Mouse (Mus musculus) spleen, adult 2 months (tissue): ENCODE results near the gene Tns1. TPM values are rescaled to one million over a fixed set of nuclear protein-coding genes. Genes with fewer than 3 reads are reported as not detected.
"Not testable (repeated sequence)": the region's sequence is repeated elsewhere in the genome, so short reads cannot be mapped to it uniquely, and the experiment has no call there.

ENCODE experiments used
- DNase-seq, 2 experiments: peaks; one replicate each; pipeline versions ENCODE4 v3.0.0 to v3.0.0-alpha.2; 2012 to 2021; ENCODE audit warnings: low spot score in 2 of 2, low read depth in 1 of 2
- H3K27ac ChIP-seq: fragments of 200-500 bp; 2 replicates; pipeline ENCODE4 v1.5.1; 2012; ENCODE audit warnings: low read length, inconsistent platforms; ENCODE audit not compliant: insufficient read depth
- H3K27me3 ChIP-seq: fragments of 200-500 bp; 2 replicates; pipeline ENCODE4 v1.6.1; 2012; ENCODE audit warnings: mild to moderate bottlenecking, moderate library complexity, low read length, inconsistent platforms; ENCODE audit not compliant: control insufficient read depth, insufficient read depth
- H3K36me3 ChIP-seq: fragments of 200-500 bp; 2 replicates; pipeline ENCODE4 v1.6.1; 2012; ENCODE audit warnings: mild to moderate bottlenecking, low read length, inconsistent platforms; ENCODE audit not compliant: control insufficient read depth, insufficient read depth
- H3K4me1 ChIP-seq: fragments of 200-500 bp; 2 replicates; pipeline ENCODE4 v1.6.1; 2011; ENCODE audit warnings: inconsistent platforms; ENCODE audit not compliant: control insufficient read depth, insufficient read depth, insufficient read length
- H3K4me3 ChIP-seq: fragments of 200-500 bp; 2 replicates; pipeline ENCODE4 v1.5.1; 2011; ENCODE audit warnings: mild to moderate bottlenecking, inconsistent platforms; ENCODE audit not compliant: insufficient read depth, insufficient read length; ENCODE audit errors: extremely low read depth
- CTCF ChIP-seq: fragments of 200-500 bp; IDR thresholded peaks from 2 replicates; pipeline ENCODE4 v1.5.1; 2011; ENCODE audit warnings: mild to moderate bottlenecking, inconsistent platforms; ENCODE audit not compliant: insufficient read depth, insufficient read length, insufficient replicate concordance; ENCODE audit errors: extremely low read depth
- POLR2A ChIP-seq: fragments of 200-500 bp; IDR thresholded peaks from 2 replicates; pipeline ENCODE4 v1.6.1; 2011; ENCODE audit warnings: low read depth, low read length, inconsistent platforms
- WGBS: fragments of 180-500 bp; shearing (Covaris S2); methylation state at CpG from one replicate; pipeline ENCODE4 v1.1.7; 2018; 5-methylcytosine and 5-hydroxymethylcytosine counted together
- polyA plus RNA-seq: library from polyadenylated mRNA; depleted of rRNA; stranded (reverse); fragments of >200 nt; gene quantifications from 2 replicates; pipeline ENCODE4 v1.2.3, GENCODE M21; 2012; rRNA removed

The Tns1 gene
- 80.4 and 102 TPM in 2 replicates for polyA plus RNA-seq

DNA sequence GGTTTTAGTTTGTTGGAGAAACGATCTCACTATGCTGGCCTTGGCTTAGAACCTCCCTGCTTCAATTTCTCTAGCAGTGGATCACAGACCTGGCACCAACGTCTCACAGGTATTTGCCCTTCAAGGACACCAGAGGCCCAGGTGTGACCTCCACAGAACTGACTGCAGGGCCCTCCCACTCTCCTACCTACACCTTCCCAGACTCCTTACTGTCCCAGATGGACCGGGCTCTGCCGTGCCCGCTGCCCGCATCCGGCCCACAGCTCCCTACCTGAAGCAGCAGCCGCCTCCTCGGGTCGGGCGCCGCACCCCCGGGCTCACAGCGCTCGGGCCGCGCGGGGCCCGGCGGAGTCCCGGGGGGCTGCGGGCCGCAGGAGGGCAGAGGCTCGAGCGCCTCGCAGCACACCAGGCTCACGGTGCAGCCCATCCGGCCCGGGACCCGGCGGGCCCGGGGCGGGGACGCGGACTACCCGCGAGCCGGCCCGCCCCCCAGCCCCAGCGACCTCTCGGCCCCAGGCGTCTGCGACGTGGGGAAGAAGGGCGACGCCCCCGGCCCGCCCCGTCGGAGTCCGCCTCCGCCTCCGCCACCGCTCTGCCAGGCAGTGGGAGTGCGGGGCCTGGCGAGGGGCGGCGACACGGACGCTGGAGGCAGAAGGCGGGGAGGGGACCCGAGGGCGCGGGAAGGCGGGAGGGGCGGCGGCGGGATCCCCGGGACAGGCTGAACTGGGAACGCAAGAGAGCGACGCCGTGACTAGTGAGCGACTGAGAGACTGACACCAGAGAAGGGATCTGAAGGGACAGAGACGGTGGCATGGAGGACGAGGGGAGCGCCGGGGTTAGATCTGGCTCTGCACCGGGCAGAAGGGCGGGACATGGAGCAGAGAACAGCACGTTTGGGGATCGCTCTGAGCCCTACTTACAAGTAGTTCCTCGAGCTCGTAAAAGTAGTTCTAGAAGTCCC, at the start of gene Tns1:
Gene Tns1, minus strand, starts transcription at position 429 of the 961 bp plus-strand sequence.
- no peak within 1 kb of the TSS for H3K27ac ChIP-seq
- H3K27me3 ChIP-seq, result peaks cover 7% of the 10 kb centered on the region

DNA sequence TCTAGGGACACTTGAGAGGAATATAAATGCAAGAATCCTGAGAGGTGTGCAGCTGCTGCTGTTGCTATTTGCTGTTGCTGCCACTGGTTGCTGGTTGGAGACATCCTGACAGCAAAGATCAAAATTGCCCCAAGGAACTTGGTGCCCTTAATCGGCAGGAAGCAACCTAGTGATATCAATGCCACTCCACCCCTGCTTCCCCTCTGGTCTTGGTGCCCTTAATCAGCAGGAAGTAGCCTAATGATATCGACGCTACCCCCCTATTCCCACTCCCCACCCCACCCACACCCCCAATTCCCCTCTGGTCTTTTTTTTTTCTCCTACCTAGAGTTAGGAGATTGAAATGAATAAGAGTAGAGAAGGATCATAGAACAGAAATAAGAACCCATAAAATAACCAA, 48.5 kb upstream of the Tns1 start:
- 24% methylated on average over 3 of the region's 3 CpGs for WGBS
- H3K4me3 ChIP-seq, result no peak overlapping the region
- H3K36me3 ChIP-seq, result no peaks in the 10 kb centered on the region
- TF ChIP-seq CTCF, result no peak
- no peak for TF ChIP-seq POLR2A
- H3K27ac ChIP-seq, result no peak overlapping the region
- H3K27me3 ChIP-seq, result no peaks in the 10 kb centered on the region
- no peaks in the 10 kb centered on the region for H3K4me1 ChIP-seq
- DNase-seq, result no peak

More for the DNA sequence above, at the start of gene Tns1:
- H3K4me3 ChIP-seq, result peak within 1 kb of the TSS; percentile 55
- no peaks in the 10 kb centered on the region for H3K4me1 ChIP-seq
- WGBS, result 3% methylated on average over 83 of the region's 84 CpGs
- peak in 1 of 2 experiments; percentile 27 for DNase-seq
- TF ChIP-seq POLR2A (no peak), CTCF (no peak)
- H3K36me3 ChIP-seq, result no peaks in the 10 kb centered on the region

DNA sequence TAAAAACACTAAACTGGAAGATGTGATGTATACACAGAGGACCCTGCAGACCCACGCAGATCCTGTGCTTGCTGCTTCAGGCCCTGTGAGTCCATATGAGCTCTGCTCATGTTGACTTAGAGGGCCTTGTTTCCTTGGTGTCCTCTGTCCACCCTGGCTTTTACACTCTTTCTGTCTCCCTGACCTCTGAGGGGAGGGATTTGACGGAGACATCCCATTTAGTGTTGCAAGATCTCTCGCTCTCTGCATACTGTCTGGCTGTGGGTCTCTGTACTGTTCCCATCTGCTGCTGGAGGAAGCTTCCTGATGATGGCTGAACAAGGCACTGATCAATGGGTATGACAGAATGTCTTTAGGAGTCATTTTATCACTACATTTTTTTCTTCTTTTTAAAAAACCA, 45.5 kb upstream of the Tns1 start:
- WGBS, result 93% methylated on average over 3 of the region's 3 CpGs
- Histone ChIP-seq H3K27ac (no peak overlapping the region), H3K36me3 (no peaks in the 10 kb centered on the region), H3K4me1 (no peaks in the 10 kb centered on the region), H3K27me3 (no peaks in the 10 kb centered on the region), H3K4me3 (no peak overlapping the region)
- no peak for TF ChIP-seq POLR2A
- no peak for DNase-seq

DNA sequence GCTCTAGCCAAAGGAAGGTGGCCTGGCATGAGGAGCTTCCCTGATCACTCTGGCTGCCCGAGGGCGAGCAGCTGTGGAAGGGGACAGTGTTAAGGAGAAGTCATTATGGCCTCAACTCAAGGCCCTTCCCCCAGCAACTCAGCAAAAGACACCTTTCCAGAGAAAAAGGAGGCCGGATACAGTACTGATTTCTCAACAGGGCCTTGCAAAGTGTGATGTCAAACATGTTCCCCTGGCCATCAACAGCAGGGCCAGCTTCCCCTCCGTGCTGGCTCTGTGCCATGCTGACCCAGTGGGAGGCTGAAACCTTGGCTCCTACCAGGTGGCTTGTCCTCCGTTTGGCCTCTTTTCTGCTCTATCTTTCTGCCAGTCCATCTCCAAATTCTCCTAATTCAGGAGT, 42.9 kb upstream of the Tns1 start:
- WGBS, result 84% methylated on average over 5 of the region's 5 CpGs
- H3K27me3 ChIP-seq, result no peaks in the 10 kb centered on the region
- TF ChIP-seq POLR2A (no peak), CTCF (no peak)
- no peak overlapping the region for H3K4me3 ChIP-seq
- H3K36me3 ChIP-seq, result no peaks in the 10 kb centered on the region
- DNase-seq, result no peak
- H3K4me1 ChIP-seq, result no peaks in the 10 kb centered on the region
- H3K27ac ChIP-seq, result no peak overlapping the region

DNA sequence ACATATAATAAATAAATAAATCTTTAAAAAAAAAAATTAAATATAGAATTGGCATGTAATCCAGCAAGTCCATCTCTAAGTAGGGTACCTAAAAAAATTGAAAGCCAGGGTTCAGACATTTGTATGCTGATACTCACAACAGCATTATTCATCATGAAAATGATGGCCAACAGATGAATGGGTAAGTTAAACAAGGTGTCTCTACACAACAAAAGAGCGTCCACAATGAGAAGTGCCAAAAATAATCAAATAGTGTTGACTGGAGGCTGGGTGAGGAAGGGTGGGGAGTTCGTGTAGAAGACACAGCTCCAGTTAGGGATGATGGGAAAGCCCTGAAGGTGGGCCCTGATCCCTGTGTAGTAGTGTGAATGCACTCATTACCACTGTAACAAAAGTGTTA, 35.8 kb upstream of the Tns1 start:
- TF ChIP-seq CTCF, result no peak
- TF ChIP-seq POLR2A, result no peak
- H3K27ac ChIP-seq, result no peak overlapping the region
- H3K4me3 ChIP-seq, result no peak overlapping the region
- no peaks in the 10 kb centered on the region for H3K36me3 ChIP-seq
- H3K27me3 ChIP-seq, result no peaks in the 10 kb centered on the region
- no peaks in the 10 kb centered on the region for H3K4me1 ChIP-seq
- no peak for DNase-seq
- WGBS, result 68% methylated on average over 2 of the region's 2 CpGs

DNA sequence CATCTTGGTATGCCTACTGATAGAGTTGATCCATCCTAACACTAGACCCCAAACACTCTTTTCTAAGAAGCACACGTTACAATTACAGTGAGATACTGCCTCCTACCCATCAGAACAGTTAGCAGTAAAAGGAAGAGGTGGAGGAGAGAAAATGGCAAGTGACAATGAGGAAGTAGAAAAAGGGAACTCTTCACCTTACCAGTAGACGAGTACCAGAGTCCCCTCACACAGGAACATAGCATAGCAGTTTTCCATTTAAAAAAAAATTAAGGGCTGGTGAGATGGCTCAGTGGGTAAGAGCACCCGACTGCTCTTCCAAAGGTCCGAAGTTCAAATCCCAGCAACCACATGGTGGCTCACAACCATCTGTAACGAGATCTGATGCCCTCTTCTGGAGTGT, 35.4 kb upstream of the Tns1 start:
- not testable (repeated sequence) for H3K4me1 ChIP-seq, H3K4me3 ChIP-seq, H3K36me3 ChIP-seq, H3K27me3 ChIP-seq, DNase-seq, H3K27ac ChIP-seq
- WGBS, result 33% methylated on average over 5 of the region's 5 CpGs

DNA sequence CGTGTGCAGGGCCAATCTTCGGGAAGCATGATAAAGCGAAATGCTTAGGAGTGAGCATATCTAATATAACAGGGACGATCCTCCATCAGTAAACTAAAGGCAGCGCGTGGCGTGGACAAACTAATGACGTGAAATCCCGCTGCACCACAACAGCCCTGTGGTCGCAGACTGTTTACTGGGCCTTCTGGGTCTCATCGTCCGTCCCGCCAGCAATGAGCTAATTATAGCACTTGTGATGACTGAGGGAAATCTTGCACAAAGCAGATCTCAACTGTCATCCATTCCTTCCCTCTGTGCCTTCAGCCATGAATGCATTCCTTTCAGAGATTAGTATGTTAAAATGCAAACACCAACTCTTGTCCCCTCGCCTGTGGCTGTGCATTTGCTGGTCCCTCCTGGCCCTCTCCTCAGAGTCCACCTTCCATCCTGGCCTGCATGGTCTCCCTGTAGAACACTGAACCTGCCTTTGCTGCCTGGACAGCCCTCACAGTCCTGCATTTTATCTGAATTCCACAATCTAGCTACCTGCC, 32.2 kb upstream of the Tns1 start:
- 58% methylated on average over 14 of the region's 14 CpGs for WGBS
- Histone ChIP-seq H3K27me3 (no peaks in the 10 kb centered on the region), H3K4me3 (no peak overlapping the region), H3K4me1 (no peaks in the 10 kb centered on the region), H3K27ac (no peak overlapping the region), H3K36me3 (no peaks in the 10 kb centered on the region)
- TF ChIP-seq POLR2A (no peak), CTCF (no peak)
- no peak for DNase-seq
